Mouse (Mus musculus) right cerebral cortex, postnatal 14 days (tissue): ENCODE measurements around the gene Zbp1.

ENCODE experiments used
- DNase-seq: peaks from one replicate; pipeline ENCODE4 v3.0.0; 2022

Gene Zbp1

DNA sequence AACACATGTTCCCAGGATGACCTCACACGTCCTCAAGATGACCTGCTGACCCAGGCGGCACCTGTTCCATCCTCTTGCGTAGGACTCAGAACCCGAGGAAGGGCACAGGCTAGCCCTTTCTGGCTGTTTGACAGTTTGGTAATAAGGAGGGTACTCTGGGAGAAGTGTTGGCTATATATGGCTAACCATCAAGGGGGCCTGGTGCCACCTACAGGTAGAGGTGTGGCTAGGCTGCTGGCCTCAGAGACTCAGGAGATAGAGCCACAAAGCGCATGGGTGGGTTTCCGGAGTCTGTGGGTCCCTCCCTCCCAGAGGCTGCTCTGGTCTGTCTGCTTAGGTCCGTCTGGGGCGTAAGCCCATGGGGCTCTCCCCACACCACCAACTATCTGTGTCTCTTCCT, 28.0 kb upstream of the Zbp1 start:
- no peak for DNase-seq

DNA sequence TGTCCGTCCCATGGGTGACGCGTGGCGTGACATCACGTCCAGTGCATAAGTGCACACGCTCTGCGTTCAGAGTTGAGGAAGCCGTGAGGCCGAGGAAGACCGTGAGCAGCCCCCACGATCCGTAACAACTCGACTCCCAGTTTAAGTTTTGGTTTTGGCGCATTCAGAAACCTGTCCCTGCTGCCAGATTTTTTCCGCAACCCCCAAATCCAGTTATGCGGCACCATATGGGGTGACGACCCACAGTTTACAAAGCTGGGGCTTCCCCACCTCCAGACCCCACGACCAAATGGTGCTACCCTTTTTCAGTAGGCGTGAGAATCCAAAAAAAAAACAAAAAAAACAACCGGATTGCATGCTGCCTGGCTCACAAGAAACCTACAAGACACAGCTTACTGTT, 26.5 kb upstream of the Zbp1 start:
- no peak for DNase-seq

DNA sequence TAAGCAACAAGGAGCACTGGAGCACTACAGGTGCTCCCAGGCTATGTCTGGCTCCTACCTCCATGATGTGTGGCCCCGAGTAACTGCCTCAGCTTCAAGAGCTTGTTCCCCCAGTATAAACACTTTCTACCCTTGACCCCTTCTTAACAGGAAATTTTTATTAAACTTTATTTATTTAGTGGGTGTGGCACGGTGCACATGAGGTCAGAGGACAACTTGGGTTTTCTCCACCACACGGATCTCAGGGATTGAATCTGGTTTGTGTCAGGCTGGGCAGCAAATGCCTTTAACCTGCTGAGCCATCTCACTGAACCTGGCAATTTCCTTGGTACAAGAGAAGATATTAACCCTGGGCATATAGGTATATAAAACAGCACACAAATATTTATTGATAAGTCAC, 25.4 kb upstream of the Zbp1 start:
- no peak for DNase-seq

- no peak for DNase-seq
These were observed 24.9 kb upstream of the Zbp1 start for GRCm38 (mm10) chr2:173243616-173244015.

DNA sequence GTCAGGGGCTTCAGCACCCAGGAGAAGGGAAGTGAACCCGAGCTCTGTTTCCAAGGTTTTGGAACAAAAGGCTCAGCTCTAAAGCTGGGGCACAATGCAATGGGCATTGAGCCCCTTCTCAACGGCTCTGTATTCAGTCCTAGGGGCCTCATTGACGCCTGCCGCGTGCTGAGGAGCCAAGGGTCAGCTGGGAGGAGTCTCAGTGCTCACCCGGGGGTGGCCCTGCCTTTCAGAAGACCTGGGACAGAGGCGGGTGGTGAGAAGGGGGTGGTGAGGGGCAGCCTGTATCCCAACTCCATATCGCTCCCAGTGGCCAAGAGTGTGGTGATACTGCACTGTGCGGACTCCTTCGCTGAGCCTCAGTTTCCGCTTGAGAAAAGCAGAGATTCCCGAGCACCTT, 24.2 kb upstream of the Zbp1 start:
- DNase-seq = no peak

- DNase-seq = no peak
These were observed 22.0 kb upstream of the Zbp1 start for GRCm38 (mm10) chr2:173240738-173241137.

- DNase-seq = no peak
These were observed 19.8 kb upstream of the Zbp1 start for GRCm38 (mm10) chr2:173238522-173238921.

- no peak for DNase-seq
These were observed 17.0 kb upstream of the Zbp1 start for GRCm38 (mm10) chr2:173235435-173236332.

- no peak for DNase-seq
These were observed 14.0 kb upstream of the Zbp1 start for GRCm38 (mm10) chr2:173232766-173233099.

GRCm38 (mm10) chr2:173232065-173232765, 13.5 kb upstream of the Zbp1 start:
- DNase-seq = no peak

- peak; percentile 95 for DNase-seq
These were observed 11.0 kb upstream of the Zbp1 start for GRCm38 (mm10) chr2:173229578-173230224.

DNA sequence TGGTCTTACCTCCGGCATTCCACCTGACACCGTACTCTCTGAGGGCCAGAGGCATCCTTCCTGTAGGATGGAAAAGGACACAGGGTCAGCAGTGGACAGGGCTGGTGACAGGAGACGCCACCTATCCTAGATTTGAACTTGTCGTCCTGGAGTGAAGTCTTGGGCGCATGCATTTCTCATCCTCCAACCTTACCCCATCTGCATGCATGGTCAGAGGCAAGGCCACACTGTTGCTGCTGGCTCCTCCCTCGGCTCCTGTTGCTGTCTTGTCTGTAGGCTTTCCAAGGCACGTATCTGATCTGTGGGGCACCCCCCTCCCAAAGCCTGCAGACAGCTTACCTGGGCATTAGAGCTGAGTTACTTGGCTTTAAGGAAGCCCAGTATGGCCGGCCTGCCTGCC, 9.8 kb upstream of the Zbp1 start:
- no peak for DNase-seq

- no peak for DNase-seq
These were observed 8.1 kb upstream of the Zbp1 start for GRCm38 (mm10) chr2:173226792-173227191.

- no peak for DNase-seq
These were observed 7.2 kb upstream of the Zbp1 start for GRCm38 (mm10) chr2:173225906-173226305.

DNA sequence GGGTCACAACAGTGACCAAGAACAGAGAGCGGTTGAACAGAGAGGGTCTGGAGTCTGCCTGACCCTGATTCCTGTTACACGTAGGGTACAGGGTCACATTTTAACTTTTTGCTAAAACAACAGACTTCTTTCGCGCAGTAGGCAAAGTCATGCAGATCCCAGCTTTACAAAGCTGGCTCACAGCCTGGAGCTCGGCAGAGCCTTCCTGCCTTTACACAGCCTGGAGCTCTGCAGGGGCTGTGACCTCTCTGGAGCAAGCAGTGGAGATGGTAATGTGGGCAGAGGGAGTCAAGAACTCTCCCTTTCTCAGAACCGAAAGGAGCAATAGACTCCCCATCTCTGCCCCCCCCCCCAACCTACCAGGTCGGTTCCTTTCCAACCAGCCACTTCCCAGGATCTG, 6.1 kb upstream of the Zbp1 start:
- DNase-seq = no peak

GRCm38 (mm10) chr2:173224097-173224496, 5.4 kb upstream of the Zbp1 start:
- DNase-seq = no peak

- DNase-seq = no peak
These were observed 4.8 kb upstream of the Zbp1 start for GRCm38 (mm10) chr2:173223496-173223895.

- DNase-seq = no peak
These were observed 2.0 kb upstream of the Zbp1 start for GRCm38 (mm10) chr2:173220754-173221153.

DNA sequence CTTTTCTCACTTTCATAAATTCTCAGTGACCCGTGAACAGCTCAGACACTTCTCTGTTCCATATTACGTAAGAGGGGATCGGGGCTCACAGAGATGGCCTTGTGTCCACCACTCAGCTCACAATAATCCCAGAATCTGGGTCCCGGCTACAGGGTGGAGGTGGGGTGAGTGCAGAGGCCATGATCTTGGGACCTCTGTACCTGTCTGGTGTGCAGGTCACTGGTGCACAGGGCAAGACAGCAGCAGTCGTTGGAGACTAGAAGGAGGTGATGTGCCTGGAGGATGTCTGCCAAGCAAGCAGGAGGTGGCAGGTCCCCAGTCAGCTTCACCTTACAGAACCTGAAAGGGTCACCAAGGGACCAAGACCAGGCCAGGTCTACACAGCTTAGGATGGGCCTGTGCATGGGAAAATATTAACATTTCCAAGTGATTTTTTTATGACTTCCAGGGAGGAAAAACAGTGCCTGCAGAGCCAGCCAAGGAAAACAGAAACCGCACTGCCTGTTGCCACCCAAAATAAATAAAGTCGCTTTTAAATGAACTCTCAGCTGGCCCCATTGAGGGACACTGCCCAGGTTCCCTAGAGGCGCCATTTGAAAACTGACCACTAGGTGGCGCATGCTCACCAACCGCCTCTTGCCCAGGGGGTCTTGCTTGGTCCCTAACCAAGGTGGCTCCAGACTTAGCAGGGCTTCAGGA, 682 bp upstream of the Zbp1 start:
- DNase-seq = no peak

GRCm38 (mm10) chr2:173217763-173218258, 912 bp downstream of the Zbp1 start:
- DNase-seq = no peak

GRCm38 (mm10) chr2:173217246-173217645, 1.5 kb downstream of the Zbp1 start:
- no peak for DNase-seq

DNA sequence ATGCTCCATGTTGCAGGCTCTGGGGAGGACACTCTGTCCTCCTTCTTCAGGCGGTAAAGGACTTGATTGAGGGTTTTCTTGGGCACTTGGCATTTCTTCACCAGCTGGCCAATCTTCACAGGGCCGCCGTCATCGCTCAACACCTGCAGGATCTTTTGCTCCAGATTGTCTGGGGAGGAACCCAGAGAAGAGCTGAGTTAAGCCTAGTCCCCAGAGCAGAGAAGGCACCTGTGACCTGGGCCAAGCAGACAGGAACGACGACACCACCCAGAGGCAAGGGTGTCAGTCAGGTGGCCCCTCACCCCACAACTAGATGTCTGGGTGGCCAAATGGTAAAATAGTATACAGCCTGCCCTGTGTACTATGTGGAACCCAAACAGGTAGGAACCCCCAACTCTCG, 1.9 kb downstream of the Zbp1 start:
- DNase-seq = no peak

DNA sequence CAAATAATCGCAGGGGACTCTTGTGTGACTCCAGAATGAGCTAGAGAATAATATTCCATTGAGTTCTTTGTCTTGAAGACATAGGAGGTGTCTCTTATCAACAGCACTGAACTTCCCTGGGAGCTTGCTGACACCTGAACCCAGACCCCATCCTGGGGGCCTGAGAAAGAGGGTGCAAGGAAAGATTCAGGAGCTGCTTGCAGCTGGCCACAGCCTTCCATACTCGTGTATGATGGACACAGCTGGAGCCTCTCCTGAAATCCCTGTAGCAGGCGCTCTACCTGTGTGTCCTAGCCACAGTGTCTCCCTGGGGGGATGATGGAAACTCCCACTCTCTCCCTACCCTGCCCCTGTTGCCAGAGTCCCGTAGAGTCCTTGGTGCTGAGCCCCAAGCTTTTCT, 6.5 kb downstream of the Zbp1 start:
- DNase-seq = no peak
